Comparison of ENCODE assay signal across 25 mouse cellular contexts in the genomic region with DNA sequence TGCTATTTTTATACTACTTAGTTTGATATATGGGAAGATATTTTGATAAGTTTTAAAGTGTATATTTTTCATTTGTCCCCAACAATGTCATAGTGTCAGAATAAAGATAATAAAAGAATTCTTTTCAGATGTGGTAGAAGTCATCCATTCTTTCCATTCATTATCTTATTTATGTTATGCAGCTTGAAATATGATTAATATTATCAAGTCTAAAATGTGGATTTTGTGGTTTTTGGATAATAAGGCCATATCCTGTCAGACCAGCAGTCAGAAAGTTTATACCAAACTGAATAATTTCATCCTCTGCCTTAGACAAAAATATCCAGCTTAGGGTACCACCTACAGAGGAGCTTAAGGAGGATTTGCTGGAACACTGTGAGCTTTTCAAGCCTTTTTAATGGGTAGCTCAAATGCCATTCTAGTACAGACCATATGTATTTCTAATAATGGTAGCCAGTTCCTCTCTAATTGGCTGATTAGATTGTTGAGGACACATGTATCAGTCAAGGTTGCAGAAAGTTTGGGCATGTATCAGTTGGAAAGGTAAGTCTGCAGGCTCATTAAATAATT.
DNase-seq lines count a peak whose midpoint lies in the region; ATAC-seq lines count a peak whose summit lies in the region.
"Had no signal": no experiment of that assay in that cellular context is flagged by ENCODE, and none has a peak within 500 bp of the region (broad histone marks: within the 10 kb centered on the region; RNA-seq: fewer than 3 reads in every experiment).

No protein-coding gene starts in this region.

- H3K27me3 ChIP-seq in midbrain, embryonic 11.5 days (ENCODE audit: control insufficient read depth, insufficient read depth, low read length): no peaks in the 10 kb centered on the region
- no peaks in the 10 kb centered on the region for H3K27me3 ChIP-seq in midbrain, embryonic 13.5 days
- no peaks in the 10 kb centered on the region for H3K27me3 ChIP-seq in forebrain, embryonic 11.5 days (ENCODE audit: control insufficient read depth, insufficient read depth, low read length)
- H3K27me3 ChIP-seq: embryonic facial prominence, embryonic 13.5 days; embryonic facial prominence, embryonic 15.5 days; forebrain, embryonic 13.5 days; forebrain, embryonic 15.5 days had no signal

- H3K27ac ChIP-seq in midbrain, embryonic 11.5 days (ENCODE audit: low read depth, low read length): no peak overlapping the region
- no peak overlapping the region for H3K27ac ChIP-seq in midbrain, embryonic 13.5 days
- H3K27ac ChIP-seq in forebrain, embryonic 11.5 days (ENCODE audit: low read depth, low read length): no peak overlapping the region
- H3K27ac ChIP-seq: embryonic facial prominence, embryonic 13.5 days; embryonic facial prominence, embryonic 15.5 days; forebrain, embryonic 10.5 days; forebrain, embryonic 13.5 days; forebrain, embryonic 15.5 days had no signal

- no peaks in the 10 kb centered on the region for H3K36me3 ChIP-seq in midbrain, embryonic 11.5 days (ENCODE audit: control insufficient read depth, insufficient read depth, low read length)
- no peaks in the 10 kb centered on the region for H3K36me3 ChIP-seq in midbrain, embryonic 13.5 days
- H3K36me3 ChIP-seq in forebrain, embryonic 11.5 days (ENCODE audit: control insufficient read depth, insufficient read depth, low read length): no peaks in the 10 kb centered on the region
- H3K36me3 ChIP-seq: embryonic facial prominence, embryonic 13.5 days; embryonic facial prominence, embryonic 15.5 days; forebrain, embryonic 10.5 days; forebrain, embryonic 15.5 days had no signal

- H3K9ac ChIP-seq in midbrain, embryonic 11.5 days (ENCODE audit: low read length): no peak overlapping the region
- no peak overlapping the region for H3K9ac ChIP-seq in midbrain, embryonic 13.5 days (replicated peaks)
- H3K9ac ChIP-seq in forebrain, embryonic 11.5 days (ENCODE audit: low read length): no peak overlapping the region
- H3K9ac ChIP-seq: embryonic facial prominence, embryonic 13.5 days; embryonic facial prominence, embryonic 15.5 days; forebrain, embryonic 13.5 days; forebrain, embryonic 15.5 days; forebrain, postnatal 0 days had no signal

- H3K4me3 ChIP-seq in midbrain, embryonic 11.5 days (ENCODE audit: low read depth, low read length): no peak overlapping the region
- no peak overlapping the region for H3K4me3 ChIP-seq in midbrain, embryonic 13.5 days (replicated peaks)
- no peak overlapping the region for H3K4me3 ChIP-seq in forebrain, embryonic 11.5 days (ENCODE audit: low read depth, low read length)
- H3K4me3 ChIP-seq: embryonic facial prominence, embryonic 13.5 days; embryonic facial prominence, embryonic 15.5 days; erythroblast, embryonic 14.5 days; forebrain, embryonic 10.5 days; forebrain, embryonic 13.5 days; forebrain, embryonic 15.5 days had no signal

- ATAC-seq in frontal cortex, adult (ENCODE audit: low TSS enrichment): peak; percentile 95
- no peak for ATAC-seq in midbrain, embryonic 11.5 days (ENCODE audit: low FRiP score)
- ATAC-seq in midbrain, embryonic 13.5 days: no peak
- no peak for ATAC-seq in forebrain, embryonic 11.5 days (replicated peaks; ENCODE audit: low FRiP score)
- ATAC-seq: activated CD4-positive, CD25-positive, alpha-beta regulatory T cell, adult 4 months; forebrain, embryonic 13.5 days; forebrain, embryonic 15.5 days; forebrain, postnatal 0 days; Patski had no signal

- DNase-seq in frontal cortex, postnatal 36 days (ENCODE audit: low spot score in 2 of 2): no peak
- DNase-seq in midbrain, embryonic 11.5 days (ENCODE audit: low spot score, missing footprints): peak; percentile 35
- DNase-seq in brain, adult 2 months (ENCODE audit: low read depth, low spot score): peak; percentile 48
- DNase-seq in forebrain, embryonic 11.5 days (ENCODE audit: low spot score): no peak
- DNase-seq: adrenal gland, adult 8-10 months; adrenal gland, postnatal 14 days; adrenal gland, postnatal 36 days; cerebellum, adult 11 months; cerebellum, adult 18-20 months; cerebellum, adult 8-10 months; cerebellum, adult 9-11 months; cerebellum, postnatal 14 days; cerebellum, postnatal 36 days; embryo, embryonic 11 days; forebrain, postnatal 0 days had no signal

- no peaks in the 10 kb centered on the region for H3K4me1 ChIP-seq in midbrain, embryonic 11.5 days (ENCODE audit: control insufficient read depth, insufficient read depth, low read length)
- no peaks in the 10 kb centered on the region for H3K4me1 ChIP-seq in midbrain, embryonic 13.5 days (replicated peaks)
- H3K4me1 ChIP-seq in forebrain, embryonic 11.5 days (replicated peaks; ENCODE audit: control insufficient read depth, insufficient read depth, low read length): no peaks in the 10 kb centered on the region
- H3K4me1 ChIP-seq: embryonic facial prominence, embryonic 13.5 days; embryonic facial prominence, embryonic 15.5 days; forebrain, embryonic 10.5 days; forebrain, embryonic 13.5 days; forebrain, embryonic 15.5 days had no signal

- H3K4me2 ChIP-seq in midbrain, embryonic 11.5 days: no peak overlapping the region
- no peak overlapping the region for H3K4me2 ChIP-seq in midbrain, embryonic 13.5 days (replicated peaks)
- H3K4me2 ChIP-seq in forebrain, embryonic 11.5 days (ENCODE audit: low read depth, low read length, severe bottlenecking): no peak overlapping the region
- H3K4me2 ChIP-seq: embryonic facial prominence, embryonic 13.5 days; embryonic facial prominence, embryonic 15.5 days; forebrain, embryonic 13.5 days; forebrain, embryonic 15.5 days had no signal

- no peaks in the 10 kb centered on the region for H3K9me3 ChIP-seq in midbrain, embryonic 11.5 days (ENCODE audit: control insufficient read depth, low read length)
- no peaks in the 10 kb centered on the region for H3K9me3 ChIP-seq in midbrain, embryonic 13.5 days
- H3K9me3 ChIP-seq in forebrain, embryonic 11.5 days (ENCODE audit: control insufficient read depth, low read length): no peaks in the 10 kb centered on the region
- H3K9me3 ChIP-seq: embryonic facial prominence, embryonic 13.5 days; embryonic facial prominence, embryonic 15.5 days; forebrain, embryonic 13.5 days; forebrain, embryonic 15.5 days had no signal

Comparison
In these comparisons a context has a peak if more than half of its experiments do, and no peak if none do; other contexts are left out.
1. DNase-seq: peak in midbrain, embryonic 11.5 days (single experiment) and brain, adult 2 months (single experiment); none in frontal cortex, postnatal 36 days (0 of 2) and forebrain, embryonic 11.5 days (single experiment).